Mouse (Mus musculus) mature B cell (primary cell): ENCODE data around the gene Crhbp.

Experiments
- in situ Hi-C: fragments of 300-500 bp; cut with MboI; formaldehyde crosslinking; loops from 2 replicates; pipeline ENCODE4 v1.14.3; 2019

Gene Crhbp

DNA sequence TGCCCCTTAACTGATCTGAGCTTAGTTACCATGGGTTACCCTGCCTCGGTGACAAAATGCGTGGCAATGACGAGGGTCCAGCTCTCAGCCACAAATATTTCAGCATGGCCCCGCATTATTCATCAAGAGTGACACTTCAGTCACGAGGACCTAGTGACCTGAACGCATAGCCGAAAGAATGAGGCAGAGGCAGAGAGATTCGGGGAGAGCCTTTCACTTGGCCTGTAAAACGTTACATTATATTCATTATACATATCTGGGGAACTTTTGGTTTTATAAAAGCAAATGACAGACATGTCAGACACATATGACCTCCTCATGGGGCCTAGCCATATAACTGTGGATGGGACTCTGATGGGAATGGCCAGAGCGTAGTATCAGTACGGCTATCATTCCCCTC lies at the start of gene Crhbp:
Gene Crhbp, minus strand, starts transcription at position 101 of the 400 bp plus-strand sequence.
- in situ Hi-C loops: no loop called here

- in situ Hi-C loops: no loop called here
Measured at GRCm38 (mm10) chr13:95493296-95493695, 48.6 kb upstream of the Crhbp start.

- in situ Hi-C loops: no loop called here
Measured at GRCm38 (mm10) chr13:95491327-95491726, 46.6 kb upstream of the Crhbp start.

GRCm38 (mm10) chr13:95484664-95485063 lies 39.9 kb upstream of the Crhbp start:
- in situ Hi-C loops: loop anchor here (10.0 kb wide), 1 partner anchor 100 kb away; no protein-coding TSS in a partner anchor

- in situ Hi-C loops: loop anchor here (10.0 kb wide), 1 partner anchor 97 kb away; no protein-coding TSS in a partner anchor
Measured at GRCm38 (mm10) chr13:95481428-95481827, 36.7 kb upstream of the Crhbp start.

GRCm38 (mm10) chr13:95478671-95479413 lies 34.1 kb upstream of the Crhbp start, which contains the start of gene S100z:
Gene S100z (minus strand): TSS chr13:95478721.
- in situ Hi-C loops: no loop called here

GRCm38 (mm10) chr13:95477173-95477572 lies 32.4 kb upstream of the Crhbp start:
- in situ Hi-C loops: no loop called here

DNA sequence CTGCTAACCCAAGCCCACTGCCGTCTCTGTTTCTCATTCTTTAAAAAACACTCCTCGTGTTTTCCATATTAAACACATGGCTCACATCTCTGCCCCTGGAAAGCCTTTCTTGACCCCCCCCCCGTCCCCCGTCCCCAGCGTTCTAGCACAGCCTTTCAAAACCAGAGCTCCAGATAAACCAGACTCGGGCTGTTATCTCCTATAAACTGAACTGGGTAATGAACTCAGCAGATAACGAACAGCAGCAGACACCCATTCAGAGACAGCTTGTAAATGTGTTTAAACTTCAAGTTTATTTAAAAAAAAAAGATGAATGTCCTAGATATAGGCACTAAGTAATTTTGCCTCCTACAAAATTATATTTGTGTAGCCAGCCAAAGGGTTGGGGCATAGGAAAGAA lies 30.4 kb upstream of the Crhbp start:
- in situ Hi-C loops: no loop called here

- in situ Hi-C loops: no loop called here
Measured at GRCm38 (mm10) chr13:95474294-95474693, 29.6 kb upstream of the Crhbp start.

DNA sequence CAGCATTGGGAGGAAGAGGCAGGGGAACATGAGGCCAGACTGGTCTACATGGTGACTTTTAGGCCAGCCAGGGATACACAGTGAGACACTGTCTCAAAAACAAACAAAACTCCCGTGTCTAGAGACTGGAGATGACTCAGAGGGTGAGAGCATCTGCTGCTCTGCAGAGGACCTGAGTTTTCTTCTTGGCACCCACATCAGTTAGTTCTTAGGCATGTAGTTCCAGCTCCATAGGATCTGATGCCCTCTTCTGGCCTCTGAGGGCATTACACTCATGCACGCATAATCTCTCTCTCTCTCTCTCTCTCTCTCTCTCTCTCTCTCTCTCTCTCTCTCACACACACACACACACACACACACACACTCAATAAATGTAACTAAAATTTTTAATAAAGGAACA lies 26.2 kb upstream of the Crhbp start:
- in situ Hi-C loops: no loop called here

GRCm38 (mm10) chr13:95451529-95451928 lies 6.8 kb upstream of the Crhbp start:
- in situ Hi-C loops: no loop called here

DNA sequence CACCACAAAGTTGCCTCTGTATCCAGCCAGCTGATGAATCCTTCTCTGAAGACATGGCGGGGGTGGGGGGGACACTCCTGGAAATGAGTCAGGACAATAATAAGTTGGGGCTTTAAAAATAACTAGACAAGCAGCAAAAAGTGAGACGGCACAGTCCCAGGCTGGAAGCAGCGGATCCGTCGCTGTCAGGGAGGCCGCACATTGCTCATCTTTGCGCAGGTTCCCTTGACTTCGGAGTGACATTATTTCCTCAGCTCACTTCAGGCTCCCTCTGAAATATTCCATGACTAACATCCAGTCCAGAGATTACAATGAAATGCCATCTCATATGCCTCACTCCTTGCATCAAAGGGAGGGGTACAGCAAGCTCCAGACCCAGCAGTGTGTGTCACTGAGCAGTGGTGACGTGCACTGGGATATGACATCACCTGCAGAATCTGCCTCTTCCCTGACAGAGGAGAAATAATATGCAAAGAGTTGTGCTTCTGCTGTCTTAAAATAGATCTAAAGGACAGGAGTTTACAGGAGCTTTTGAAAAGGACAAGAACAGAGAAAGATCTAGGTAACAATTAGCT lies 6.0 kb upstream of the Crhbp start:
- in situ Hi-C loops: no loop called here

DNA sequence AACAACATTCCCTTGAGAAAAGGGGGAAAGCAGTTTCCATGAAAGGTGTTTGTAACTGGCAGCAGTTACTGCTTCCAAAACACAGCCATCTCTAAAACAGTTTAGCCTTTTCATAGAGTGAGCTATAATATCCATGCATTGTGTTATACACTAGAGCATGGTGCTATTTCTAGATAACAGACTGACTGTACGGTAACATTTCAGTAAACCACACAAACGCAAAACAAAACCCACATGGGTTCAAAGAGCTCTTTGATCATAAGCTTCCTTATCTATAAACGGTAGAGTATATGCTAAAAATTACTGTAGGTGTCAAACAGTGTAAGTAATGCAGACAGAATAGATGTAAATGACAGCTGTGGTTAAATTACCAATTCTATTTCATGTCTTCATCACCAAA lies 5.0 kb upstream of the Crhbp start:
- in situ Hi-C loops: no loop called here

DNA sequence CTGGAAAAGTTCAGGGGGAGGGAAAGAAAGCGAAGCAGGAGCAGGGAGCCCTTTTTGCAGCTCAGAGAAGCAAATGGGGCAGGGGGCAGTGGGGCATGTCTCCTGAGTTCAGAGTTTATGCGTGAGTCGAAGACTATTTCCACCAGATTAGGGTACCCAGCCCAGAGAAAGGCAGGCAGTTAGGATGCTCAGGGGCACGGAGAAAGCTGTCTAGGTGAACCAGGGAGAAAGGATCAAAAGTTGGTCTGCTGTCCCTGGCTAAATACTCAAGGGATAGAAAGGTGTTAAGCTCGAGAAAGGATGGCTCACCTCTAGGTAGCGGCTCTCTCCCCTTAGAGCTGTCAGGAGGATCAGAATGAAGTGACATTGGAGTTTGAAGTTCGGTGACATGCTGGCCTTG lies 433 bp downstream of the Crhbp start:
- in situ Hi-C loops: no loop called here

- in situ Hi-C loops: no loop called here
Measured at GRCm38 (mm10) chr13:95443376-95444233, 1.1 kb downstream of the Crhbp start.

DNA sequence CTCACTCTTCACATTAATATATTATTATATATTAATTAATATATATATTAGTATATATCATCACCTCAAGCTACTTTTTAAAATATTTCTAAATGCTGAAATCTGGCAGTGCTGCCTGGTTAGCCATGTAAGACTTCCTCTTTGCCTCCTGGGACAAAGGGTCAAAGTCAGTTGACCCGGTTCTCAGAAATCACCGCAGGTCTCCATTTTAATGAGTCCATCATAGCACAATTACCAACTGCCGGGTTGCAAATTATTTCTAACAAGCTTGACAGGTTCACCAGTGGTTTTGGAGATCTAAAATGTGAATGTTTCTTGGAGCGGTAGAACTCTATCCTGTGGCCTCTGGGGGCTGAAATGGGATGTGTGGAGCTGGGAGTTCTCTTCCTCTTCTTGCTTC lies 1.8 kb downstream of the Crhbp start:
- in situ Hi-C loops: no loop called here

DNA sequence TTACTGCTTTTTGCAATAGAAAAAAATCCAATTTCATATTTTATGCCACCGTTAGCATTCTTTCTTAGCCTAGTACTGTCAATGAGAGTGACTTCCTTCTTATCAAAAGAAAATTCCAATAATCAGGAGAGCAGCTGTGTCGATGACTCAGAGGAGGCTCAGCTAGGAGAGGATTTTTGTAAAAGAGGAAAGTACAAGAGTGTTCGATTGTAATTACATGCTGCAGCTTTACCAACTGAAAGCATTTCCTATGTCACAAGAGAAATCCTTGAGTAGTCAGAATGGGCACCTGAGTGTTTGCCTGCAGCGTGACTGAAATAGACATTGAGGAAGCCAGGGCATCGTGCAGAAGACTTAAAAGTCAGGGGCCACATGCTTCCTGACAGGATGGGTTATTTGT lies 5.2 kb downstream of the Crhbp start:
- in situ Hi-C loops: no loop called here

- in situ Hi-C loops: no loop called here
Measured at GRCm38 (mm10) chr13:95431760-95432159, 13.0 kb downstream of the Crhbp start.

GRCm38 (mm10) chr13:95427499-95427898 lies 17.2 kb downstream of the Crhbp start:
- in situ Hi-C loops: no loop called here

DNA sequence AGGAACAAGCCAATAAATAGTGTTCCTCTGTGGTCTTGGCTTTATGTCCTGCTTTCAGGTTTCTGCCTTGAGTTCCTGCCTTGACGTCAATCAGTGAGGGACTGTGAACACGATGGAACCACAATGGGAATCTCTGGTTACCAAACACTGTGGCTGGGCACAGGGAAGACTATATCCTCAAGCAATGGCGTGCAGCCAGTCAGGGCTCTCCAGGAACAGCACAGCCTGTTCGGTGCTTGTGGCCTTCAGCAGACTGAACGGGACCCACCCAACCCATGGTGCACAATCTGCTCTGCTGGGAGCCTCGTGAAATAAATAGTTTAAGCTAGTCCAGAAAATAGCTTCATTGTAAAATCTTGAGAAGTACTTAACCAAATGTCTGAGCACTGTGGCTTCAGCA lies 18.3 kb downstream of the Crhbp start:
- in situ Hi-C loops: no loop called here

- in situ Hi-C loops: no loop called here
Measured at GRCm38 (mm10) chr13:95425484-95425883, 19.2 kb downstream of the Crhbp start.

DNA sequence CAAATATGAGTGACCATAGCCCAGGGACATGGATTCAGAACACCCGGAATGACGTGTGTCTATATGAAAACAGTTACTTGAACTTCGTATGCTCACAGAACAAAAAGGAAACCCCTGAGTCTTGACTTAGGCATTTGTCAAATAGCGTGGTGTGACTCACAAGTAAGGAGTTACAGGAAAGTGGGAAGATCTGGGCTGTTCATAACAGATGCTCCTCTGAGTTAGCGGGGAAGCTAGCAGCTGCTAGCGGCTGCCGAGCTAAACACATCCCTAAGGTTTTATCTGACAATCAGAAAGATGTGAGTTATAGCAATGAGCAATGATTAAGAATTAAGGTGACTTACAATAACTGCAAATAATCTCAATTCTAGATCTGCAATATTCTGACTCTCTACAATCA lies 19.8 kb downstream of the Crhbp start:
- in situ Hi-C loops: no loop called here
